Mouse (Mus musculus) embryo, embryonic 11 days (tissue): ENCODE data around the gene Ccdc141.
A peak's percentile ranks its signal among the peaks of the same experiment; 100 is the strongest.
"Not testable (repeated sequence)": the region's sequence is repeated elsewhere in the genome, so short reads cannot be mapped to it uniquely, and the experiment has no call there.

ENCODE experiments used
- DNase-seq: peaks from one replicate; pipeline ENCODE4 v3.0.0-alpha.2; 2015

The Ccdc141 gene

GRCm38 (mm10) chr2:77039683-77040082 is 130.8 kb downstream of the Ccdc141 start:
- no peak for DNase-seq

- DNase-seq = no peak
Observed at GRCm38 (mm10) chr2:77039281-77039680, 131.2 kb downstream of the Ccdc141 start.

GRCm38 (mm10) chr2:77037211-77037610 is 133.2 kb downstream of the Ccdc141 start:
- no peak for DNase-seq

- no peak for DNase-seq
Observed at GRCm38 (mm10) chr2:77034112-77034511, 136.3 kb downstream of the Ccdc141 start.

GRCm38 (mm10) chr2:77033322-77034060 is 136.9 kb downstream of the Ccdc141 start:
- no peak for DNase-seq

- DNase-seq = no peak
Observed at GRCm38 (mm10) chr2:77020649-77021048, 149.8 kb downstream of the Ccdc141 start.

- DNase-seq = no peak
Observed at GRCm38 (mm10) chr2:77017735-77018134, 152.7 kb downstream of the Ccdc141 start.

- not testable (repeated sequence) for DNase-seq
Observed at GRCm38 (mm10) chr2:77013449-77013848, 157.0 kb downstream of the Ccdc141 start.

GRCm38 (mm10) chr2:77011981-77012380 is 158.5 kb downstream of the Ccdc141 start:
- DNase-seq = no peak

GRCm38 (mm10) chr2:77007015-77007414 is 163.4 kb downstream of the Ccdc141 start:
- no peak for DNase-seq

- DNase-seq = no peak
Observed at GRCm38 (mm10) chr2:77003148-77003547, 167.3 kb downstream of the Ccdc141 start.

GRCm38 (mm10) chr2:76998351-76998750 is 172.1 kb downstream of the Ccdc141 start:
- no peak for DNase-seq

- no peak for DNase-seq
Observed at GRCm38 (mm10) chr2:76992493-76993201, 177.8 kb downstream of the Ccdc141 start.

- no peak for DNase-seq
Observed at GRCm38 (mm10) chr2:76987317-76987716, 183.1 kb downstream of the Ccdc141 start.

- DNase-seq = no peak
Observed at GRCm38 (mm10) chr2:76984384-76984783, 186.1 kb downstream of the Ccdc141 start.

- no peak for DNase-seq
Observed at GRCm38 (mm10) chr2:76983601-76984000, 186.8 kb downstream of the Ccdc141 start.

GRCm38 (mm10) chr2:76982391-76983145 is 187.9 kb downstream of the Ccdc141 start, which contains the start of gene Ttn:
Gene Ttn (minus strand): TSS chr2:76982547.
- no peak for DNase-seq

- DNase-seq = no peak
Observed at GRCm38 (mm10) chr2:76981717-76982116, 188.7 kb downstream of the Ccdc141 start.

GRCm38 (mm10) chr2:76980146-76980545 is 190.3 kb downstream of the Ccdc141 start:
- DNase-seq = peak; percentile 69

- no peak for DNase-seq
Observed at GRCm38 (mm10) chr2:76977650-76978049, 192.8 kb downstream of the Ccdc141 start.

- no peak for DNase-seq
Observed at GRCm38 (mm10) chr2:76972051-76972450, 198.4 kb downstream of the Ccdc141 start.

GRCm38 (mm10) chr2:76971069-76971468 is 199.4 kb downstream of the Ccdc141 start:
- DNase-seq = no peak

- DNase-seq = peak; percentile 44
Observed at GRCm38 (mm10) chr2:76970669-76971068, 199.8 kb downstream of the Ccdc141 start.
